Mouse (Mus musculus) forebrain, embryonic 12.5 days (tissue): ENCODE data around the gene Rere. TPM values are rescaled to one million over a fixed set of nuclear protein-coding genes. Genes with fewer than 3 reads are reported as not detected.

Experiments used
- ATAC-seq: fragments of 200-750 bp; cut with Nextera tagmentation; 2 replicates; pipeline ENCODE4 v1.8.0; 2017; ENCODE audit warnings: moderate TSS enrichment; ENCODE audit not compliant: low FRiP score
- H3K27ac ChIP-seq: fragments of 300-500 bp; sonication (generic); 2 replicates; pipeline ENCODE4 v1.5.1; 2016; ENCODE audit warnings: mild to moderate bottlenecking
- H3K27me3 ChIP-seq: fragments of 300-500 bp; sonication (generic); 2 replicates; pipeline ENCODE4 v1.6.1; 2016; ENCODE audit warnings: mild to moderate bottlenecking
- H3K36me3 ChIP-seq: fragments of 300-500 bp; sonication (generic); replicated peaks from 2 replicates; pipeline ENCODE4 v1.6.1; 2016; ENCODE audit warnings: mild to moderate bottlenecking
- H3K4me1 ChIP-seq: fragments of 300-500 bp; sonication (generic); 2 replicates; pipeline ENCODE4 v1.6.1; 2016
- H3K4me2 ChIP-seq: fragments of 300-500 bp; sonication (generic); 2 replicates; pipeline ENCODE4 v1.6.1; 2016; ENCODE audit warnings: mild to moderate bottlenecking, moderate library complexity
- H3K4me3 ChIP-seq: fragments of 300-500 bp; sonication (generic); replicated peaks from 2 replicates; pipeline ENCODE4 v1.5.1; 2016; ENCODE audit warnings: mild to moderate bottlenecking
- H3K9ac ChIP-seq: fragments of 300-500 bp; sonication (generic); 2 replicates; pipeline ENCODE4 v1.6.1; 2016; ENCODE audit warnings: mild to moderate bottlenecking
- H3K9me3 ChIP-seq: fragments of 300-500 bp; sonication (generic); 2 replicates; pipeline ENCODE4 v1.6.1; 2016
- WGBS: fragments of 180-500 bp; shearing (Covaris S2); methylation state at CpG from one replicate; pipeline ENCODE4 v1.1.7; 2016; 5-methylcytosine and 5-hydroxymethylcytosine counted together
- polyA plus RNA-seq: library from polyadenylated mRNA; unstranded; fragments of >200 nt; fragmentation: Nextera tagmentation; extraction: Ambion mirVana; gene quantifications from 2 replicates; pipeline ENCODE4 v1.2.1, GENCODE M21; 2016

Gene Rere
- polyA plus RNA-seq, 1 experiment from 2014 or later: 44.4 TPM

- 0 out of 2 replicates have a peak, but pooled peaks have one; percentile 53 for ATAC-seq
- Histone ChIP-seq H3K9ac (no peak overlapping the region), H3K4me3 (no peak overlapping the region), H3K9me3 (no peaks in the 10 kb centered on the region), H3K27ac (peak overlapping the region; percentile 33), H3K4me1 (peaks cover 16% of the 10 kb centered on the region), H3K27me3 (no peaks in the 10 kb centered on the region), H3K36me3 (peaks cover 4% of the 10 kb centered on the region; the same call in 1 of the 2 replicates), H3K4me2 (no peak overlapping the region)
- WGBS: 56% methylated on average over 4 of the region's 4 CpGs
Observed at GRCm38 (mm10) chr4:150333927-150334682, 52.7 kb downstream of the Rere start.

- no peak for ATAC-seq
- Histone ChIP-seq H3K36me3 (no peaks in the 10 kb centered on the region), H3K4me3 (no peak overlapping the region), H3K4me1 (peaks cover 16% of the 10 kb centered on the region), H3K27me3 (no peaks in the 10 kb centered on the region), H3K9me3 (no peaks in the 10 kb centered on the region), H3K9ac (no peak overlapping the region), H3K4me2 (no peak overlapping the region), H3K27ac (no peak overlapping the region)
- 95% methylated on average over 1 of the region's 1 CpGs for WGBS
Observed at GRCm38 (mm10) chr4:150337260-150337659, 55.8 kb downstream of the Rere start.

- ATAC-seq: peak; percentile 58; the same call in 1 of the 2 replicates
- no peaks in the 10 kb centered on the region for H3K27me3 ChIP-seq
- no peak overlapping the region for H3K9ac ChIP-seq
- 74% methylated on average over 8 of the region's 8 CpGs for whole genome bisulfite sequencing
- H3K4me2 ChIP-seq: no peak overlapping the region
- 0 out of 2 replicates have a peak overlapping the region, but pooled peaks have one; percentile 8 for H3K27ac ChIP-seq
- no peak overlapping the region for H3K4me3 ChIP-seq
- H3K36me3 ChIP-seq: no peaks in the 10 kb centered on the region
- H3K9me3 ChIP-seq: no peaks in the 10 kb centered on the region
- H3K4me1 ChIP-seq: peaks cover 17% of the 10 kb centered on the region
Observed at GRCm38 (mm10) chr4:150338906-150339650, 57.6 kb downstream of the Rere start.

- 95% methylated on average over 6 of the region's 6 CpGs for WGBS
Observed at GRCm38 (mm10) chr4:150340796-150341525, 59.5 kb downstream of the Rere start.

GRCm38 (mm10) chr4:150344526-150344925, 63.1 kb downstream of the Rere start:
- H3K9me3 ChIP-seq: no peaks in the 10 kb centered on the region
- 77% methylated on average over 3 of the region's 3 CpGs for WGBS
- ATAC-seq: no peak
- H3K27ac ChIP-seq: no peak overlapping the region
- no peaks in the 10 kb centered on the region for H3K36me3 ChIP-seq
- no peak overlapping the region for H3K9ac ChIP-seq
- no peak overlapping the region for H3K4me3 ChIP-seq
- peaks cover 11% of the 10 kb centered on the region; the same call in 1 of the 2 replicates for H3K27me3 ChIP-seq
- H3K4me1 ChIP-seq: peaks cover 38% of the 10 kb centered on the region
- H3K4me2 ChIP-seq: no peak overlapping the region

More at GRCm38 (mm10) chr4:150340796-150341525, 59.5 kb downstream of the Rere start:
- H3K4me2 ChIP-seq: no peak overlapping the region
- 0 out of 2 replicates have a peak, but pooled peaks cover 3% of the 10 kb centered on the region for H3K27me3 ChIP-seq
- H3K27ac ChIP-seq: no peak overlapping the region
- no peak overlapping the region for H3K4me3 ChIP-seq
- H3K9me3 ChIP-seq: no peaks in the 10 kb centered on the region
- H3K4me1 ChIP-seq: peaks cover 22% of the 10 kb centered on the region
- H3K36me3 ChIP-seq: no peaks in the 10 kb centered on the region
- ATAC-seq: no peak
- H3K9ac ChIP-seq: no peak overlapping the region

GRCm38 (mm10) chr4:150346651-150347386, 65.4 kb downstream of the Rere start:
- peak; percentile 89 for ATAC-seq

GRCm38 (mm10) chr4:150347387-150347672, 65.9 kb downstream of the Rere start:
- Histone ChIP-seq H3K27ac (no peak overlapping the region), H3K9ac (no peak overlapping the region), H3K27me3 (peaks cover 11% of the 10 kb centered on the region; the same call in 1 of the 2 replicates), H3K36me3 (no peaks in the 10 kb centered on the region), H3K4me3 (no peak overlapping the region), H3K4me1 (peaks cover 57% of the 10 kb centered on the region), H3K4me2 (no peak overlapping the region), H3K9me3 (no peaks in the 10 kb centered on the region)
- ATAC-seq: 0 out of 2 replicates have a peak, but pooled peaks have one; percentile 43
- 4% methylated on average over 2 of the region's 2 CpGs for WGBS

More at GRCm38 (mm10) chr4:150346651-150347386, 65.4 kb downstream of the Rere start:
- H3K4me1 ChIP-seq: peaks cover 52% of the 10 kb centered on the region
- H3K36me3 ChIP-seq: no peaks in the 10 kb centered on the region
- WGBS: under 1% methylated on average over 4 of the region's 4 CpGs
- H3K4me2 ChIP-seq: no peak overlapping the region
- no peak overlapping the region for H3K9ac ChIP-seq
- H3K4me3 ChIP-seq: no peak overlapping the region
- no peaks in the 10 kb centered on the region for H3K9me3 ChIP-seq
- H3K27ac ChIP-seq: peak overlapping the region; percentile 68; the same call in 1 of the 2 replicates
- peaks cover 11% of the 10 kb centered on the region; the same call in 1 of the 2 replicates for H3K27me3 ChIP-seq

- H3K9me3 ChIP-seq: no peaks in the 10 kb centered on the region
- H3K4me1 ChIP-seq: peaks cover 47% of the 10 kb centered on the region
- no peak overlapping the region for H3K9ac ChIP-seq
- peaks cover 10% of the 10 kb centered on the region; the same call in 1 of the 2 replicates for H3K27me3 ChIP-seq
- H3K4me3 ChIP-seq: no peak overlapping the region
- 72% methylated on average over 6 of the region's 6 CpGs for WGBS
- H3K36me3 ChIP-seq: no peaks in the 10 kb centered on the region
- H3K27ac ChIP-seq: no peak overlapping the region
- ATAC-seq: no peak
- no peak overlapping the region for H3K4me2 ChIP-seq
Observed at GRCm38 (mm10) chr4:150349680-150350101, 68.2 kb downstream of the Rere start.

- Histone ChIP-seq H3K4me3 (no peak overlapping the region), H3K9ac (no peak overlapping the region), H3K27me3 (peaks cover 8% of the 10 kb centered on the region; the same call in 1 of the 2 replicates), H3K27ac (no peak overlapping the region), H3K4me1 (peaks cover 41% of the 10 kb centered on the region), H3K4me2 (no peak overlapping the region), H3K36me3 (no peaks in the 10 kb centered on the region), H3K9me3 (no peaks in the 10 kb centered on the region)
- ATAC-seq: no peak
- WGBS: 23% methylated on average over 7 of the region's 7 CpGs
Observed at GRCm38 (mm10) chr4:150351419-150352075, 70.1 kb downstream of the Rere start.

- H3K27me3 ChIP-seq: peaks cover 8% of the 10 kb centered on the region; the same call in 1 of the 2 replicates
- no peak overlapping the region for H3K9ac ChIP-seq
- H3K9me3 ChIP-seq: no peaks in the 10 kb centered on the region
- no peak for ATAC-seq
- H3K27ac ChIP-seq: no peak overlapping the region
- no peaks in the 10 kb centered on the region for H3K36me3 ChIP-seq
- peaks cover 32% of the 10 kb centered on the region for H3K4me1 ChIP-seq
- 67% methylated on average over 2 of the region's 2 CpGs for WGBS
- H3K4me2 ChIP-seq: no peak overlapping the region
- no peak overlapping the region for H3K4me3 ChIP-seq
Observed at GRCm38 (mm10) chr4:150352736-150353135, 71.3 kb downstream of the Rere start.

- peaks cover 32% of the 10 kb centered on the region for H3K4me1 ChIP-seq
- WGBS: 91% methylated on average over 7 of the region's 7 CpGs
- H3K4me2 ChIP-seq: no peak overlapping the region
- no peak overlapping the region for H3K4me3 ChIP-seq
- no peak overlapping the region for H3K9ac ChIP-seq
- H3K36me3 ChIP-seq: no peaks in the 10 kb centered on the region
- H3K9me3 ChIP-seq: no peaks in the 10 kb centered on the region
- ATAC-seq: no peak
- peaks cover 8% of the 10 kb centered on the region; the same call in 1 of the 2 replicates for H3K27me3 ChIP-seq
- no peak overlapping the region for H3K27ac ChIP-seq
Observed at GRCm38 (mm10) chr4:150353376-150353900, 72.0 kb downstream of the Rere start.
